Mouse (Mus musculus): ENCODE data around the gene Slc50a1.

Slc50a1 gene

DNA sequence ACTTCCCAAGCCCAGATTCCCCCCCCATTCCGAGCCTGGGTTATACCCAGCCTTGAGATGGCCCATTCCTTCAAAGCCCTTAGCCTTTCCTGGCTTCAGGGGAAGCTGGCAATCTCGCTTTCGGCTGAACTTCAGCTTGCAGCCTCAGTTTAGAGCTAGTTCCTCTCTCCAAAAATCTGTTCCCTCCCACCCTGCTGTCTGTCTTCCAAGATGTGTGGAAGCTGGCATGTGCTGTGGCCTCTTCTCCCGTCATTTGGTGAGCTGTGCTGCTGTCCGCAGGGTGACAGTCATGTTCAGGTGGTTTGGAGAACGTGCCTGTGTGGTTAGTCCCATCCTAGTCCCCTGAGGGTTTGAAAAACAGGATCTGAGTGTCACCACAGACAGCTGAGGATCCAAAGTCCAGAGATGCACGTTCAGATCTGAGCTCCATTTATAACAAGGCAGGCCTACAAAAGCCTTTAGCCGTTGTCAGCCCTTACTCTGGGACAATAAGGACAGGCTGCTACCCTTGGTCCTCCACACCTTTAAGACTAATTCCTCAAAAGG is 25.4 kb upstream of the Slc50a1 start:
- in situ Hi-C loops (cut with MboI; ENCODE audit: low sequenced_read_pairs) = no loop called here

DNA sequence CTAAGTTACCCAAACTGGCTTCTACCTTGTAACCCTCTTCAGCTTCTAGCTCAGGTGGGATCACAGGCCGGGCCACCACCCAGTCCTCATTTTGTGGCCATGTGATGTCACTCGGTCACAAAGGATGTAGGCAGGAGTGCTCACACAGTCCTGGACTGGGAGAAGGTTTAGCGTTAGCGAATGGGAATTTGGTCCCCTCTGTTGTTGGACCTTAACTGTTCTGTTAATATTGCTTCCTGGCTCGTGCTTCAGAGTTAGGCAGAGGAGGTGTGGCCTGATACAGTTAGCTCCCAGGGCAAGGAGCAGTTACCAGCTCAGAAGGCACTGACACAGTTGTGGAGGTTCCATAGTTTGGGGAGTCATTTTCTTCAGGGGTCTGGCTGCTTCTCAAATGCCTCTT is 23.8 kb upstream of the Slc50a1 start:
- in situ Hi-C loops (cut with MboI; ENCODE audit: low sequenced_read_pairs) = no loop called here

DNA sequence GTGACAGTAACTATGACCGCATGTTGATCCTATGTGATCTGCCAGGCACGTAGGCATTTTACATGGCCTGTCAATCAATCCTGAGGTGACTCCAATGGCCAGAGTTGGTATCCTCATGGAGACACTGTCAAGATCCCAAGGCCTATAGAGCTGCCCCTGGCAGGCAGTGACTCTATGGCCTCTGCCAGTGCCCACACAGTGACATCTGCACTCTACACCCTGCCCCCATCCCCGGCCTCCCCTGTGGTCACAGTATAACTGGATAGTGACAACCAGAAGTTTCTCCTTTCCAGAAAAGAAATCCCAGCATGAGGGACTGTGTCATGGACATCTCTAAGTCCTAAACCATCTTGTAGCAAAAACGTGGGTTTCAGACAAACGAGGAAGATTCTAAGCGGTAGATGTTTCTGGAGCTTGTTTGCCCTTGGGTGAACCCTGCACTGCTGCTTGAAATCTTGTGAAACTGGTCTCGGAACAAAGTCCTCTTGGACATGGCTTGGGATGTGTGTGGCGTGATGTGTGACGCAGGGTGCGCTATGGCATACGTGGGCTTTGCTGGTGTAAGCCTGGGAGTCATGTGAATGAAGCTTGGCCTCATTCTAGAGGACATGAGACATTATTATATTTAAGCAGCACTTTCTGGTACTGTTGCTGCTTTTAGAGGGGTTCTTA is 23.0 kb upstream of the Slc50a1 start:
- in situ Hi-C loops (cut with MboI; ENCODE audit: low sequenced_read_pairs) = no loop called here

DNA sequence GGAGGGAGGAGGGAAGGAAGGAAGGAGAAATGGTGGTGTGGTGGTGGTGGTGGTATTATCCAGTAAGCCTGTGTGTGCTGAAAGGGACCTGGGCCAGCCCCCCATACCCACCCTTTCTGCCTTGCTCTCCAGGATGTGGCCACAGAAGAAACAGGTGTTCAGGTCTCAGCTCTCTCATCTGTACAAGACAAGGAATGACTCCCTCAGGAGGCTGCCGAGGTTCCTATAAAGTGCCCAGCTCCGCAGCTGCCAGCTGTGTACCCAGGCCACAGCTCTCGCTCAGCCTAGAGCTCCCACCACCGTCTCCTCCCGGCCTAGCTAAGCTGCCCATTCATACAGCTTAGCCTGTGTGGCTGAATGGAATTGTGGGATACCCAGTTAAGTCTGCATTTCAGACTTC is 21.9 kb upstream of the Slc50a1 start:
- in situ Hi-C loops (cut with MboI; ENCODE audit: low sequenced_read_pairs) = no loop called here

DNA sequence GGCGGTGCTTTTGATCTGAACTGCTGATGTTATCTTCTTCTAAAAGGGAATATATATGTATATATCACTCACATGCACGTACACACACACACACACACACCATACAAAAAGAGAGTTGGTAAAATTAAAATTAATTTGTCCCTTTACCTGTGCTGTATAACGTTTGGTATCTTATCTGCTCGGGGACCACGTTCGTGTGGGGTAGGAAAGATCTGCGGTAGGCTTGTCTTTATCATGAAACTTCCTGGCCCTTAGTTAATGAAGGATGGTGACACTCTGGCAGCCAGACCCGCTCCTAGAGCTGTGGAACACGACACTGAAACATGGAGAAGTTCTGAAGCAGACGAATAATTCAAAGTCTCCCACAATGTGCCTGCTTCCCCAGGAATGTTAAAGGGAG is 21.5 kb upstream of the Slc50a1 start:
- in situ Hi-C loops (cut with MboI; ENCODE audit: low sequenced_read_pairs) = no loop called here

DNA sequence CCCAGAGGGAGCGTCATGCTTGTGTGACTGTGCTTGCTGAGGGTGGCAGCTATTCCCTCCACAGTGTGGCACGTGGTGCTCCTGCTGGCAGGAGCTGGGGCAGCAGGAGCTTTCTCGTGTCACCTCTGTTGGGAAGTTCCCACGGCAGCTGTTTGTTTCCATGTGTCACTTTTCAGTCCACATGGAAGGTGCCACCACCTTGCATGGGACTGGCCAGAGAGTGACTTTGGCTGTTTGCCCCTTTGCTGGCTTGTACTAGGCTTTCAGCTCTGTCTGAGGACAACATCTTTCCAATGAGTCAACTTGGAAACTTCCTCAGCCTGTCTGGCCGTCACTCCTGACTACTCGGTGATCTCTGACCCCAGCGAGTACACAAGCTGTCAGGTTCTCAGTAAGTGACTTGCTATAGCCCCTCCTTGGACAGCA is 18.1 kb upstream of the Slc50a1 start:
- in situ Hi-C loops (cut with MboI; ENCODE audit: low sequenced_read_pairs) = no loop called here

DNA sequence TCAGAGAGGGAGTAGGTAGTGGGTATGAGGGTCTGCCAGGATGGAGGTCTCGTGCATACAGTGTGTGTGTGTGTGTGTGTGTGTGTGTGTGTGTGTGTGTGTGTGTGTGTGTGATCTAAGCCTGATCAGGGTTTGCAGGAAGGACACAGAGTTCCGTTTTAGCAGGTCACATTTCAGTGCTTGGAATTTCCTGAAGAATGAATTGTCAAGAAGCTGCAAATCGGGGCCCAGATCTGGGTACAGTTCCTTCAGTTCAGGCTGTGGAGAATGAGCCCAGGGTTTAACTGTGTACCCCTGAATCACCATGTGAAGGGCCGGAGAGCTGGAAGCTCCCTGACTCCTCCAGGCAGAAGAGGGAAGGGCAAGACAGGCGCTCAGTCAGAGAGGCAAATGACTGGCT is 16.9 kb upstream of the Slc50a1 start:
- in situ Hi-C loops (cut with MboI; ENCODE audit: low sequenced_read_pairs) = no loop called here

DNA sequence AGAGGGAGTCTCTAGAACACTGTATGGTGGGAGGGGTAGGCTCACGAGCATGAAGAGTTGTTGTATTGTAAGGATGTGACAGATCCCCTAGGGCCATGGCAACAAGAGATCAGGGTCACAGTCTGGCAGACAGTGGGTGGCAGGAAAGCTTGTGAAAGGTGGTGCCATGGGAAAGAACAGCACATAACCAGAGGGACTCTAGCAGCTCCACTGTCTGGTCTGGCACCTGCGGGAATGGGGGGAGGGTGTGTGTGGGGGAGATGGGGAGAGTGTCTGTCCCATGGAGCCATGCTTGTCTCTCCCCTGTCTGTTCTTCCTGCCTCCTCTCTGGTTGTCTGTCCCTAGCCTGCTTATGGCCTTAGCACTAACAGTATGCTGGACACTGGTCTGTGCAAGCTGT is 15.2 kb upstream of the Slc50a1 start:
- in situ Hi-C loops (cut with MboI; ENCODE audit: low sequenced_read_pairs) = no loop called here

DNA sequence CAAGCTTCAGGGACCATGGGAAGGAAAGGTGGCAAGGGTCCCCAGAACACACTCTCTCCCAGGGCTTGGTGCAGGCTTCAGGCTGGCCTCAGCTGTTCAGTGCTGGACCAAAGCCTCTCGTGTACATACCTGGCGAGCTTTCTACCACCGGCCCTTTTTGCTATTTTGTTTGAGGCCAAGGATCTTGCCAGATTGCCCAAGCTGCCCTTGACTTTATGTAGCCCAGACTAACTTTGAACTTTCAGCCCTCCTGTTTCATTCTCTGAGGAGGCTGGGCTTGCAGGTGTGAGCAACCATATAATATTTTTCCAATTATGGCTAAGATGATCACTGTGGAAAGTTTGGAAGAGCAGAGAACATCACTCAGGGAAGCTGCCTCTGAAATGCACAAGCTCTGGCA is 13.9 kb upstream of the Slc50a1 start:
- in situ Hi-C loops (cut with MboI; ENCODE audit: low sequenced_read_pairs) = loop anchor here (5.0 kb wide), 1 partner anchor 37 kb away; the partner anchor contains the start of genes Krtcap2 and Trim46

DNA sequence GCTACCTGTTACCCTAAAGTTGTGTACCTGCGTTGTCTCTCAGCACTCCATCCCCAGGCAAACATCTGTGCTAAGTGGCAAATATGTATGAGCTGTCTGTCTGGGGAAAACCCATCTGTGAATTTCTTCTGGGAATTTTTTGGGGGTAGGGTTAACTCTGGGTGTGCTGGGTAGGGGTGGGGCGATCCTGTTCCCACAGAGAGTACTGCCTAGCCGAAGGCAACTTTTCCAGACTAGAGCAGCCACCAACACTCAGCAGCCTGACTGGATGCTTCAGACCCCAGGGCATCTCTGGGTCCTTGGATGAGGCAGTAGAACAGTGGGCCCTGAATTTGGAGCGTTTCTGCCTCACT is 11.9 kb upstream of the Slc50a1 start:
- in situ Hi-C loops (cut with MboI; ENCODE audit: low sequenced_read_pairs) = loop anchor here (5.0 kb wide), 1 partner anchor 35 kb away; the partner anchor contains the start of genes Krtcap2 and Trim46

DNA sequence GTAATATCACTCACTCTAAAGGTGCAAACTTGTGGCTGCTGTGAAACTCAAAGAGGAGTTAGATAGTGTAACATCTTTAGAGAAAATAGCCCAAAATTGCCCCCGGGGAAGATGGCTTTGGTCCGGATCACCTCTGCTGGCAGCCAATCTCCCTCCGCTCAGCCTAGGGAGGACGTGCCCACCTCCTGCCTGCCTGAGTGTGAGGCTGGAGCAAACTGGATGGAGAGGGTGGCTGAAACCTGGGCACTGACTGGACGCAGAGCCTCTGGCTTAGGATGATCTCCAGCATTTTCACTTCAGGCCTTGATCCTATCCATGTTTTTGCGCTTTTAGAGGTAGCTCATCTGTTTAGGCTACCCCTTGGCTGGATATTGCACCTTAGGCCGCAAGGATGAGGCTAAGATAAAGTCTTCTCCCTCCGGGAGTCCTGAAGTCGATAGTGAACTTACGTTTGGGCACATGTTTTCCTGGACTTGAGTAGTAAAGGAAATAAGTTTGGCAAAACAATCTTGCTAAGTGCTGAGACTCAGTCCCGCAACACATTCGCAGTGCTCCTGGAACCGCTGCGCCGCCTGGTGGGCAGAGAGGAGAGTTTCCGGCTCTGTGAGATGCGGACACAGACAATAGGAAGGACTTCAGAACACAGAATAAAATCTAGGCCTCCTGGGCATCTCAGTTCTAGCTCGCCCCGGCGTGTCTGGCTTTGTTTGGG is 11.4 kb upstream of the Slc50a1 start:
- in situ Hi-C loops (cut with MboI; ENCODE audit: low sequenced_read_pairs) = loop anchor here (5.0 kb wide), 1 partner anchor 34 kb away; the partner anchor contains the start of genes Krtcap2 and Trim46

DNA sequence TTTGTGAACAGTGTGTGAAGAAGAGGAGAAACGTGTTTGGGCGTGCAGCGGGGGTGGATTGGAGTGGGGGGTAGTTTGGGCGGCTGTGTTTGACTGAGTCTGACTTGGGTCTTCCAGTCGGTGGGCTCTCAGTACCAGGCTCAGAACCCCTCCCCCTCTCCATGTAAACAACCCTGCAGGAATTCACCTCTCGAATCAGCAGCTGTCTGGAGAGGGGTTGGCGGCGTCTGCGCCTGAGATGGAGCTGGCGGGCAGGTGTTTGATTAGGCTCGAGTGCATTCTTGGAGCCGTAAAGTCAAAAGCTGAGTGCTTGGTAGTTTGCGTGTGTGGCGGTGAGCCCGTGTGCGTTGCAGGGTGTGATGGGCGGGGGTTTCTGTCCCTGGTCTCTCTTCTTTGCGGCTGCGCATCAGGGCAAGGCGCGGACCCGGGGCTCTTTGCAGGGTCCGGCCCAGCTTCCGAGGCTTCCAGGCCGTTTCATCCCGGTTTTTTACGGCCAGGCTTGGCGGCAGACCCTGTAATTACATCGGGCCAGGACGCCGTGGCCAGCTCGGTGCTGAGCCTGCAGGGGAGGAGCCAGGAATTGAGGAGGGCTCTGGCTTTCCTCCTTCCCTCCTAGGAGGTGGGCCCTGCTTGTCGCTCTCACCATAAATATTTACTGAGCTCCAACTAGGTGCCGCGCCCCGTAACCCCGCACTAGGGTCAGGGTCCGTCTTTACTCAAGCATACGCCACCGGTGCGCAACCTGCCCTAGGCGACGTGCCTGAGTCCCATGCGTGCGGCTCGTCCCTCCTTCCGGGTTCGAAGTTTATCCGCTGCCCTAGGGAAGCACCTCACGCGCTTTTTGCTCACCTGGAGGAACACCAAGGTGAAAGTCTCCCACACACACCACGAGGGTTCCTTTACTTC is 10.5 kb upstream of the Slc50a1 start, which contains the start of gene Efna1:
TSS of gene Efna1 (minus strand) at position 537 of the 906 bp plus-strand sequence.
- in situ Hi-C loops (cut with MboI; ENCODE audit: low sequenced_read_pairs) = loop anchor here (5.0 kb wide), 1 partner anchor 34 kb away; the partner anchor contains the start of genes Krtcap2 and Trim46

DNA sequence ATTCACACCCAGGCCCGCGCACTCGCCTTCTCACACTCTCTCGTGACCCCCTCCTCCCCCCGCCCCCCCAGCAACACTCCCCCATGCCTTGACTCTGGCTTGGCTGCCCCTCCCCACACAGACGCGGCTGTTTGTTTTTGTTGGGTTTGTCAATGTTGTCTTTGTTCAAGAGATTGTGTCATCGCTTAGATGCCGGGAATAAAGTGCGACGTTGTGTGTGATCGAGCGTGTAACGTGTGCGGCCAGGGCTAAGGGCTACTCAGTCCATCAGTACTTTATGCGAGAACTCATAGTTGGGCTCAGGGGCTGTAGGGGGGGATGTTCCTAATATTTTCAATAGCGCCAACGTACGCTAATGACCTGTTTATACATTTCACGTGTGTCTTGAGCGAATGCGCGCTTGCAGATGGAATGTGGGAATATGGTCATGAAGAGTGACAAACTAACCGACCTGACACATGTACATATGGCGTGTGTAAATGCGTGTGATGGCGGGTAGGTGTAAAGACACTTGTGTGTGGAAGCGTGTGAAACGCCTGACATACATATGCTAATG is 9.8 kb upstream of the Slc50a1 start:
- in situ Hi-C loops (cut with MboI; ENCODE audit: low sequenced_read_pairs) = loop anchor here (5.0 kb wide), 1 partner anchor 33 kb away; the partner anchor contains the start of genes Krtcap2 and Trim46

DNA sequence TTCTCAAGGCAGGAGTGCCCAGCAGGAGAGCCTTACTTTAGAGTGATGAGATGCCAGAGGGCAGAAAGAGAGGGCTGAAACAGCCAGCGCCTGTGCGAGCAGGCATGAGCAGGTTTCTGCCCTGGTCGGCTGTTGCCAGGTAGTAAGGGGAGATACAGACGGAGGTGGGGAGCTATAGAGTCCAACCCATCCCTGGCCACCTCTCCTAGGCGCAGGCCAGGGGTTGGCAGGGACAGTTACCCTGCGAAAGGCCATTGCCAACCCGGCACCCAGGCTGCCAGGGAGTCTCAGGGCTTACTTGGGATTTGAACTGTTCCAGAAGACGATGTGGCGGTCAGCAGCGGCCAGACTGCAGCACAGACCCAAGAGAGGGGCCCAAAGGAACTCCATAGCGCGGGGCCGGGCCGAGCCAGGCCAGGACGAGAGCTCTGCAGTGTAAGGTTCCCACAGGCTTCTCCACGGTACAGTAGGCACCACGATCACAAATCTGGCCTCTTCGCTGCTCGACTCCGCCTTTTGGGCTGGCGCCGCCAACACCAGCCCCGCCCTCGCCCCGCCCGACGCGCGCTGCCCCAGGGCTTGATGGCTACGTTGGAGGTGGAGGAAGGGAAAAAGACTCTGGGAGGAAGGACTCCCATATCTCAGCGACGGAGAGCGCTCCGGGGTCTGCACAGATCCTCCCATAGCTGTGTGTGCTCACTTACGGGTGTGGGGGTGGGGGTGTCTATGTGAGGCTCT is 9.0 kb upstream of the Slc50a1 start:
- in situ Hi-C loops (cut with MboI; ENCODE audit: low sequenced_read_pairs) = no loop called here

DNA sequence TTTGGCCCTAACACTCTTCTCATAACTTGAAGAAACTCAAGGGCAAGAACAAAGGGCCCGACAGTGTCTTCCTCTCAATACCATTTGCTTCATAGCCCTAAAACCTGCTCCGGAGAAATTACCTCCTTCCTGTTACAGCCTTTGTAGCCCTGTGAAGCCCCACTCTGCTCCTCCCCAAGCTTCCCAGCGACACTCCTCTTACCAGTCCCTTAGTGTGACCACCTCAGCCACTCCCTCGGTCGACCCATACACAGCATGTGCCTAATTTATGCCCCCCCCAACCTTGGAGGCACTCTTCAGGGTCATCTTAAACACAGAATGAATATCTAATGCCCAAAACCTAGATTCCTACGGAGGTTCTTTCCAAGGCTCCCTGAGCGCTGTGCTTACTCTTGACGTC is 8.3 kb upstream of the Slc50a1 start:
- in situ Hi-C loops (cut with MboI; ENCODE audit: low sequenced_read_pairs) = no loop called here

DNA sequence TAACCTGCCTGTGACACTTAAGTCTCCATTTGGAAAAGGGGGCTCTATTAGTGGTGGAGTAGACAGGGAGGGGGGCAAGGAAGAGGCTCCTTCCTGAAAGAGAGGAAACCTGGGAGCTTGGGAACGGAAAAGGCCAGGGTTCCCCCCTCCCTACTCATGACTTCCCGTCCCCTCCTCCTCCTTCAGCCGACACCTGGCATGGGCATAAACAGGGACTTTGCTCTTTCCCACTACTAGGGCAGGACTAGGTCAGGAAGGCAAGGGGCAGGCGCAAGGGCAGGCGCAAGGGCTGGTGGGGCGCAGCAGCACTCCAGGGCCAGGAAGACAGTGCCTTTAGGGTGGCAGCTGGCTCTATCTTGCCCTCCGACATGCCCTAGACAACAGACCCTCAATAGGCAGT is 7.7 kb upstream of the Slc50a1 start:
- in situ Hi-C loops (cut with MboI; ENCODE audit: low sequenced_read_pairs) = no loop called here

DNA sequence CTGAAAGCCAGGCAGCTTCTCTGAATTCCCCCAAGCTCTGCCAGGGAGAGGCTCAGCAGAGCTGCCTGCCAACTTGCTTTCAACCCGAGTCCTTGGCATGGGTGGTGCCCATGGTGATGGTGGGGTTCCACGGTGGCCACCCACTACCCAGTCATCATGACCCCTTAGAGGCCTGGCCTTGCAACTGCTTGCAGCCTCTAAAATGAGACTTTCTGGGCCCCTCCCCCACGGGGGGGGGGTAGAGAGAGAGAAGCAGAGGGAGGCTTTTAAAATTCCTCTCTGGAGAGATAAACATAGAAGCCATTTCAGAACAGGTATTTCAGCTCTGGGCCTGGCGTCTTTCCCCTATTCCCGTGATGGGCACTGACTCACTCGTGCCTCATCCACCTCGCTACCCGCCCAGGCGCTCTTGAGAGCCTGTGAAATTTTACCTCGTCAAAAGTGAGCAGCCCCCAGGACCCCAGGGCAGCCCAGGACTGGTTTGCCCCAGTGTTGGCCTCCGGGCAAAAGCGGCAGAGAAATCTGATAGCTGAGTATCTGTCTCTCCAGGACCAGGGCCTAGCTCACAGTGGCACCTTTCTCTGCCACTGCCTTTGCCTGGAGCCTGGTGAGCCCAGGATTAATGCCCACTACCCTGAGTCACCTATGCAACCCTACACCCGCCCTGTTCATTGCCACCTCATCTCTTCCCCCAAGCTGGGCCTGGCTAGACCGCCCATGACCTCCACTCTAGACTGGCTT is 7.1 kb upstream of the Slc50a1 start:
- in situ Hi-C loops (cut with MboI; ENCODE audit: low sequenced_read_pairs) = no loop called here

DNA sequence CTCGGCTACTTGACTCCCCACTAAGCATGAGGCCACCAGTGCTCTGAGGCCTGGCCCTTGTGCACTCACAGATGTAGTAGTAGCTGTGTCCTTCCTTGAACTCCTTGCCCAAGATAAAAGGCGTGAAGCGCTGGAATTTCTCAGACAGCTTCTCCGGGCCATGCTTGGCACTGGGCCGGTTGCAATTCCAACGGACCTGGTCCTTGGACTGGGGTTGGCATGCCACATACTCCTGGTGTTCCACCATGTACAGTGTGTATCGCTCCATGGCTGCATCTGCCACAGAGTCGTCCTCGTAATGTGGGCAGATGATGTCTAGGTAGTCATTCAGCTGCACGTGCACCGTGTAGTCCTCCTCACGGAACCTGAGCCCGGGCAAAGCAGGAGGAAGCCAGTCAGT is 5.7 kb upstream of the Slc50a1 start:
- in situ Hi-C loops (cut with MboI; ENCODE audit: low sequenced_read_pairs) = no loop called here

DNA sequence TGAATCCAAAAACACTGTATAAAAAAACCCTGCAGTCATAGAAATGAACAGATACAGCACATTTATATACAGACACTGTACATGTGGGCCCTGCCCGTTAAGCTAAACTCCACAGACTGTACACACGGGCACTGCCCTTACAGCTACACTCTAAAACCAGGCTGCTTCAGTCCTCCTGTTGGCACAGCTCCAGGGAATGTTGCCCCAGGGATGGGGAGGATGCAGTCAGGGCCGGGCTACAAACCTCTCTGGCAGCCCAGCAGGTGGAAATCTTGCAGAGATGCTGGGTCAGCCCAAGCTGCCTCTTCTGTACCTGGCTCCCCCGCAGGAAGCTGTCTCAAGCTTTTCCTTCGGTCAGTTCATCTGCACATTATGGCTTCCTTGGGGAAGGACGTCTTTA is 1.4 kb upstream of the Slc50a1 start:
- in situ Hi-C loops (cut with MboI; ENCODE audit: low sequenced_read_pairs) = no loop called here

Measured in CH12F3 (cell line).